Mouse (Mus musculus): ENCODE results near the gene Zfp74. TPM values are rescaled to one million over a fixed set of nuclear protein-coding genes. Genes with fewer than 3 reads are reported as not detected.
"Not testable (repeated sequence)": the region's sequence is repeated elsewhere in the genome, so short reads cannot be mapped to it uniquely, and the experiment has no call there.

Gene Zfp74
- polyA plus RNA-seq (2017; shearing (Covaris generic)), result 1 to 10 TPM; 4.8 to 5.2 TPM

- ATAC-seq, result peak; percentile 92
Observed at GRCm38 (mm10) chr7:29953513-29954401, at the start of gene Zfp74. Gene Zfp74, minus strand, starts transcription at chr7:29954089.

DNA sequence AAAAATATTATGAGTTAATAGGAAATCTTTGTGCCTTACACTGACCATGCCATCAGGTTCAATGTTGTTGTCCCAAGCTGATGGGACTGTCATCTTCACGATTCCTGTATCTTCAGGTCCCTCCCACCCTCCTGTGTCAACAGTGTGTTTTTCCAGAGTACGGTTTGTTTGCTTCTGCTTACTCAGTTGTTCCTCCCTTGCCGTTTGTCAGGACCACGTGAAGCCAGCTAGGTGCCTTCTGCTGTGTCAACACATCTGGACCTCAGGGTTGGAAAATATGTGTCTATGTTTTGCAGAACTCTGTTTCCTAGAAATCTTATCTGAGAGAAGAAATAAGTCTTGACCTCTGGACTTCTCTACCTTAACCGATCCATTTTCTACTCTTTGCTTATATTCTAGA lies 46.7 kb upstream of the Zfp74 start:
- no peak for ATAC-seq

- ATAC-seq, result no peak
Observed at GRCm38 (mm10) chr7:29995134-29995533, 41.2 kb upstream of the Zfp74 start.

- no peak for ATAC-seq
Observed at GRCm38 (mm10) chr7:29993340-29993739, 39.5 kb upstream of the Zfp74 start.

GRCm38 (mm10) chr7:29992698-29993097 lies 38.8 kb upstream of the Zfp74 start:
- ATAC-seq, result no peak

GRCm38 (mm10) chr7:29989031-29989430 lies 35.1 kb upstream of the Zfp74 start:
- no peak for ATAC-seq

DNA sequence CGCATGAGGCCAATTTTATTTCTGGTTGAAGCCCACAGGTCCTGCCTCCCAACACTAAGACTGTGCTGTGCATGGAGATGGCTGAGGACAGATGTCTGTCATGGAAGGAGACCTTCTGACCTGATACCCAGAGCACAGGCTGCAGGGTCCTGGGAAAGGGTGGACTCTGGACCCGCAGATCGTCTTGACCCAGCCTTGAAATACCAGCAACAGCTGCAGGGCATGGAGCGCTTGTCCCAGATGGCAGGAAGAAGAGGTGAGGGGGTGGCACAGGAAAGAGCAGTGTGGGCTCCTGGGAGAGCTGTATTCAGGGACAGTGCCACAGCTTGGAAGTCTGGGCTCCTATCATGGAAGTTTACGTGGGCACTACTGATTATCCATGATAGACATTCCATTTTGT lies 33.7 kb upstream of the Zfp74 start:
- no peak for ATAC-seq

- ATAC-seq, result no peak
Observed at GRCm38 (mm10) chr7:29986101-29986500, 32.2 kb upstream of the Zfp74 start.

- ATAC-seq, result peak; percentile 85
Observed at GRCm38 (mm10) chr7:29983690-29984380, 29.9 kb upstream of the Zfp74 start, which contains the start of gene Zfp568. Gene Zfp568, plus strand, starts transcription at chr7:29983955.

DNA sequence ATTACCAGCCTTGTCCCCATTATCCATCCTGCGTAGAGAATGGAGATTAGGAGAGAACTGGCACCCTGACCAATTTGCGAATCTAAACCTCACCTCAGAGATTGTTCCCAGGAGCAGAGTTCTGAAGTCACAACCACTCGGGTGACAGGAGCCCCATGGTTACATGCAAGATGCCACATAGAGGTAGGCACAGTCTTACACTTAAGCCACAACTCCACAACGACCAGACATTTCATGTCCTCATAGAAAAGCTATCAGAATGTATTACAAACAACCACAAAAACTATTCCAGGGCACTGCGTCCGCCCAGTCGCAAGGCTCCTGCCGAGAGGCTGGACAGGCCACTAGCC lies 29.4 kb upstream of the Zfp74 start:
- ATAC-seq, result peak; percentile 50

- no peak for ATAC-seq
Observed at GRCm38 (mm10) chr7:29982931-29983330, 29.0 kb upstream of the Zfp74 start.

GRCm38 (mm10) chr7:29982341-29982740 lies 28.5 kb upstream of the Zfp74 start:
- ATAC-seq, result no peak

- no peak for ATAC-seq
Observed at GRCm38 (mm10) chr7:29981860-29982259, 28.0 kb upstream of the Zfp74 start.

- ATAC-seq, result no peak
Observed at GRCm38 (mm10) chr7:29981455-29981854, 27.6 kb upstream of the Zfp74 start.

GRCm38 (mm10) chr7:29980761-29981160 lies 26.9 kb upstream of the Zfp74 start:
- ATAC-seq, result no peak

- ATAC-seq, result no peak
Observed at GRCm38 (mm10) chr7:29970686-29971085, 16.8 kb upstream of the Zfp74 start.

DNA sequence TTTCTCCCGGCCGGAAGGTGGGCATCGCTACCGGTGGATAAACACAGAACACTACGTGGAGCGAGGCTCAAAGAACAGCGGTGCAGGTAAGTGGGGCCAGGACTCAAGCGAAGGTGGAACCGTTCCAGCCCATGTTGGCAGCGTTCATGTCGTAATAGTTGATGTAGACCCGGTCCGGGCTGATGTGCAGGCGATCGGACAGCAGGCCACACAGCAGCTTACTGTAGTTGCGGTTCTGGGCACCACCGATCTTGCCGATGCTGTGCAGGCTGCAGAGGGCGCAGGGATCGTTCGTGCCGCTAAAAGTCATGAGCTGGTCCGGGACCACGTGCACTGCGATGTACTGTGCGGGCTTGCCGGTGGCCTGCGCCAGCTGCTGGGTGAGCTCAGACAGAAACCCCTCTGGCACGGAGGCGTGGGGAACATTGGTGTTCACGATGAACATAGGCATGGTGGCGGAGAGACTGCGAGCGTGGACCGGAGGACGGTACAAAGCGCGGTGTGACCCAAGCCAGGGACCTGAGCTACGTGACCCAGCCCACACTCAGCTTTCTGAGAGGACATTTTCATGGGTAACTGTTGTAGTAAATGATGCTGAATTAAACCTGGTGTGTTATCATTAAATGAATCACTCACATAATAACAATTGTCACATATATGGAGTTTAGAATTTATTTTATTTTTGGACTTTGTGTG lies 11.4 kb upstream of the Zfp74 start:
- not testable (repeated sequence) for ATAC-seq

DNA sequence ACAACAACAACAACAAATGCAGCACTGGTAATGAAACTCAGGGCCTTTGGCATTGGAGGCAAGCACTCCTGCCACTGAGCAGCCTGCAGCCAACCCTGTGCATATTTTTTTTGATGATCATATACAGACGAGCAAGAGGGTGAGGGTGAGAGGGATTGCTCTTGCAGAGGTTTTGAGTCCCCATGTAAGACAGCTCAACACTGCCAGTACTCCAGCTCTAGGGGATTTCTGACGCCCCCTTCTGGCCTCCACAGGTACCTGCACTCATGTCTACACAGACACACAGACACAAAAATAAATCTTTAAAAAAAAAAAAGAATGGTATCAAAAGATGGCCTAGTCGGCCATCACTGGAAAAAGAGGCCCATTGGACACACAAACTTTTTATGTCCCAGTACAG lies 5.1 kb upstream of the Zfp74 start:
- ATAC-seq, result no peak

DNA sequence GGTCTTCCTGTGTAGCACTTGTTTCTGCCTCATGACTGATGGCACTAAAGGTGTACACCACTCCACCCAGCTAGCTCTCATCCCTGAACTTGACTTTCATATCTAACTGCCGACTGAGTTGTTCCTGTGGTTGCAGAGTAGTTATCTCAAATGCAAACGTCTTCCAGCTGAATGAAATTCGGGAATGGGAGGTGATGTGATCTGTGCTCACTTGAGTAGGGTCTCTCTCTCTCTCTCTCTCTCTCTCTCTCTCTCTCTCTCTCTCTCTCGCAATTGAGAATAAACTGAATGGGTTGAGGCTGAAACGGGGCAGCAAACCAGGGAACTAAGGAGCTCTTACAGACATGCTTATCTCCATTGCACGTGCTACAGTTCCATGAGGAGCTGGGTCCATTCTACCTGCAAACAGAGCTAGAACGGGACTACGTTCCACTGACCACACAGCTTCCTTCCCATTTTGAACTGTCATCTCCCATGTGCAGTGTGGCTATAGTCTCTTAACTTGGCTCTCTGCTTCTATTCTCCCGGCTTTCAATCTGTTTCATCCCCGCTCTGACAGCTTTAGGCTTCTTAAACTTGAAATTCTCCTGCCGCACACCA lies 4.3 kb upstream of the Zfp74 start:
- ATAC-seq, result no peak

- no peak for ATAC-seq
Observed at GRCm38 (mm10) chr7:29956257-29956656, 2.4 kb upstream of the Zfp74 start.

GRCm38 (mm10) chr7:29954731-29955130 lies 842 bp upstream of the Zfp74 start:
- ATAC-seq, result no peak

DNA sequence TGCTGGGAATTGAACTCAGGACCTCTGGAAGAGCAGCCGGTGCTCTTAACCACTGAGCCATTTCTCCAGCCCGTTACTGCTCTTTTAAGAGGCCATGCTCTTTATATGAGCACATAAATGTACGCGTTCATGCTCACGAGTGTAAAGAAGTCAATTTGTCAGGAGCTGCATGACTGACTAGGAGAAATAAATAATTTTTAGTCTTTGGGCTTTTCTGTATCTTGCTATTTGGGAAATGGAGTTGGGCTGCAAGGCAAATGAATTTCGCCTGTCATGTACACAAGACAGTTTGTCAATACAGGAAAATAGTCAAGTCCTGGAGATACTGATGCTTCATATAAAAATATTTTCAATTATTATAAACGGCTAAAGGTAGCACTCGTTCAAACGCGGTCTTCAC lies 803 bp downstream of the Zfp74 start:
- ATAC-seq, result no peak

- ATAC-seq, result no peak
Observed at GRCm38 (mm10) chr7:29944201-29944600, 9.7 kb downstream of the Zfp74 start.
